Mouse (Mus musculus): ENCODE results near the gene Sae1. TPM values are rescaled to one million over a fixed set of nuclear protein-coding genes. Genes with fewer than 3 reads are reported as not detected.

The Sae1 gene
- polyA plus RNA-seq, 1 experiment from 2014 or later = 232 TPM

DNA sequence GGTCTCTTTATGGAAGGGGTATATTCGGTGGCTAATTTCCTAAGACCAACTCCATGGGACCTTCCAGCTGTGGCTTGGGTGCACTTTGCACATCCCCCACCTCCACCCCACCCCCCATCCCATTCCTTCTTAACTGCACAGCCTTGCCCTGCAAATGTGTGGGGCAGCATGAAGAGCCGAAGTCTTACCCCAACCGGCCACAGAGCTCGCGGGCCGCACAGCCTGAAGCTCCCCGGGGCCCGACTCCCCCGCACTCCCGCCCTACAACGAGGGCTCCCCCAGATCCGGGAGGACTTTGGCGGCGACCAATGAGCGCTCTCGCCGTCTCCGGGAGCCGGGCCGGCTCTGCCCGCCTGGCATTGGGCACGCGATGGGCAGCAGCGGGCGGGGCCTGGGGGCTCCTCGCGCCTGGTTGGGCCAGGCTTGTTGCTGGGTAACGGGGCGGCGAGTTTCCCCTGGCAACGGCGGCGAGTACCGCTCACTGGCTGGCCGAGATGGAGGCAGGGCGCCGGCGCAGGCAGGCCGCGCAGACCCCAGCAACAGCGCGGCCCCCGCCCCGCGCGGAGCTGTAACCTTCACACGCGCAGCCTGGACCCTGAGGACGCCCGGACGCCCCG, 88.1 kb downstream of the Sae1 start:
- H3K36me3 ChIP-seq (ENCODE audit: control insufficient read depth, insufficient read depth, low read length) = no peaks in the 10 kb centered on the region
- peak overlapping the region; percentile 44 for H3K4me3 ChIP-seq (ENCODE audit: low read depth, low read length)
- H3K27ac ChIP-seq (replicated peaks; ENCODE audit: low read depth, low read length) = peak overlapping the region; percentile 55
- H3K4me2 ChIP-seq (ENCODE audit: low read depth, low read length) = peak overlapping the region; percentile 83
- H3K9ac ChIP-seq (ENCODE audit: low read depth, low read length) = peak overlapping the region; percentile 63
- no peaks in the 10 kb centered on the region for H3K9me3 ChIP-seq (ENCODE audit: control insufficient read depth, low read length)
- 0 out of 2 replicates have a peak, but pooled peaks cover 13% of the 10 kb centered on the region for H3K4me1 ChIP-seq (ENCODE audit: control insufficient read depth, insufficient read depth, low read length)
- H3K27me3 ChIP-seq (replicated peaks; ENCODE audit: control insufficient read depth, insufficient read depth, low read length) = no peaks in the 10 kb centered on the region
- ATAC-seq (ENCODE audit: low read depth) (peak; percentile 86), DNase-seq (ENCODE audit: low spot score) (peak; percentile 93)
- WGBS = under 1% methylated on average over 31 of the region's 52 CpGs

DNA sequence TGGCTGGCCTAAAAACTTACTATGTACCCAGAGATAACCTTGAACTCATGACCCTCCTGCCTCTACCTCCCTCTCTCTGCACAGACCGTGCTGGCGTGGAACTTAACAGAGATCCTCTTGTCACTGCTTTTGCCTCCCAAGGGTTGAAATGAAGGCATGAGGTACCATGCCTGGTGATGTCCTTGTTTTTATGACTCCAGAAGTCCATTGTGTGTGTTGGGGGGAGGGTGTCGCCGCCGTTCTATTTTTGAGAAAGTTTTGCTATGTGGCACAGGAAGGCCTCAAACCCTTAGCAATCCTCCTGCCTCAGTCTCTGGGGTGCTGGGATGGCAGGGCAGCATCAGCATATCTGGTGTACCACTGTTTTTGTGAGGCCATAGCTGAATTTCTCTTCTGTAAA, 88.7 kb downstream of the Sae1 start:
- no peak for DNase-seq (ENCODE audit: low spot score)
- Histone ChIP-seq H3K9ac (ENCODE audit: low read depth, low read length) (no peak overlapping the region), H3K9me3 (ENCODE audit: control insufficient read depth, low read length) (no peaks in the 10 kb centered on the region), H3K36me3 (ENCODE audit: control insufficient read depth, insufficient read depth, low read length) (no peaks in the 10 kb centered on the region), H3K4me1 (ENCODE audit: control insufficient read depth, insufficient read depth, low read length) (0 out of 2 replicates have a peak, but pooled peaks cover 13% of the 10 kb centered on the region), H3K27me3 (replicated peaks; ENCODE audit: control insufficient read depth, insufficient read depth, low read length) (no peaks in the 10 kb centered on the region), H3K4me2 (ENCODE audit: low read depth, low read length) (peak overlapping the region; percentile 83), H3K27ac (replicated peaks; ENCODE audit: low read depth, low read length) (0 out of 2 replicates have a peak overlapping the region, but pooled peaks have one; percentile 18), H3K4me3 (ENCODE audit: low read depth, low read length) (peak overlapping the region; percentile 44)
- ATAC-seq (ENCODE audit: low read depth) = no peak
- WGBS = 83% methylated on average over 5 of the region's 5 CpGs

DNA sequence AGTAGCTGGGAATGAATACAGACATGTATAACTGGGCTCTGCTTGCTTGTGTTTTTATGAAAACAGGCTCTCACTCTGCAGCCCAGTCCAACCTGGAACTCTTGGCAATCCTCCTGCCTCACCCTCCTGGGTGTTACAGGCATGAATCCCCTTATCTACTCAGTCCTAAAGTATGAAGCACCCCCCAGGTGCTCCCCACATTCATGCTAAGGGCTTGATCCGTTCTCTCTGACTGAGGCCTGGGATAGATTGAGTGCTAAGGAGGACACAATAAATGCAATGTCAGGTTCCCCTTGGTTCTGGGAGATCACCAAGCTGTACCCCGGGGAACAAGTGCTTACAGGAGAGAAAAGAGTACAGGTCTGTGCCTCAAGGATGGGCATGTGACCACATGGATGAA, 90.0 kb downstream of the Sae1 start:
- H3K9me3 ChIP-seq (ENCODE audit: control insufficient read depth, low read length) = no peaks in the 10 kb centered on the region
- no peak overlapping the region for H3K9ac ChIP-seq (ENCODE audit: low read depth, low read length)
- WGBS = 62% methylated on average over 2 of the region's 2 CpGs
- H3K36me3 ChIP-seq (ENCODE audit: control insufficient read depth, insufficient read depth, low read length) = no peaks in the 10 kb centered on the region
- DNase-seq (ENCODE audit: low spot score) (no peak), ATAC-seq (ENCODE audit: low read depth) (no peak)
- H3K27me3 ChIP-seq (replicated peaks; ENCODE audit: control insufficient read depth, insufficient read depth, low read length) = no peaks in the 10 kb centered on the region
- H3K27ac ChIP-seq (replicated peaks; ENCODE audit: low read depth, low read length) = peak overlapping the region; percentile 73; the same call in 1 of the 2 replicates
- no peak overlapping the region for H3K4me3 ChIP-seq (ENCODE audit: low read depth, low read length)
- 0 out of 2 replicates have a peak, but pooled peaks cover 13% of the 10 kb centered on the region for H3K4me1 ChIP-seq (ENCODE audit: control insufficient read depth, insufficient read depth, low read length)
- H3K4me2 ChIP-seq (ENCODE audit: low read depth, low read length) = no peak overlapping the region

DNA sequence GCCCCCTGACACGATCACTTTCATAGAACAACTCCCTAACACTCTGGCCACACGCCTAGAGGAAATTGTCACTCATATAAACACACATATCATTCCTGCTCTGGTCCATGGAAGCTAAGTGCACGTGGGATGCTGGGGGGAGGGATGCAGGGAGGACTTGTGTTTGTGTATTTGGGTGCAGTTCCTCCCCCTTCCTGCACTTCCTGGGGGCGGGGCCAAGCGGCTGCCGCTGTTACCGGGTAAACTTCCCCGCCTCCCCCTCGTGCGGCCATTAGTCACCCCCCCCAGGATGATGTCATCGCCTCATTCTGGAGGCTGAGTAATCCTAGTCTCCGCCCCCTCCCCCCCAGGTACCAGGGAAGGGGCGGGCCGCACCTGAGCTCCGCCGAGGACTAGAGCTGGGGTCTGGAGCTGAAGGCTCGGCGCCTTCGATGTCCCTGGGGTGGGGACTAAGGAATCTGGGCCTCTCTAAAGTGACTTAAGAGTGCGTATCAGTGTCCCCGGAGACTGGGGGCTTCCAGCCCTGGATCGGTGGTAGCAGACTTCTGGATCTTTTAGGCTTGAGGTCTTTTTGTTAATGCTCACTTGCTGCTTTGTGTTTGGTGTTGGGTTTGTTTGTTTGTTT, 90.7 kb downstream of the Sae1 start:
- ATAC-seq (ENCODE audit: low read depth) = peak; percentile 5; the same call in 1 of the 2 replicates

DNA sequence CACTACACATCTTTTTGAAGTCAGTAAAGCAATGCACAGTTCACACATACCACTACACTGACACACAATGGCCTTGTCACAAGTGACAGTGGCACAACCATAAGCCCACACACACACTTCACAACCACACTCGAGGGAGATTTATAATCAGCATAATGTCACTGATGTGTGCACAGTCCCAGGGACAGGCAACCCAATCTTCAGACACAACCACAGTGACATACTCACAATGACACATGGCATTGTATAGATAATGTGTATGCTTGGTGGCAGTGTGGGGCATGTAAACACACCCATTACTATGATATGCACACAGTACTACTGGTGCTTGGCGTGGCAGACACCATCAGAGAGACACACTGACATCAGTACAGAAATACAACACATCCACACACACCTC, 91.5 kb downstream of the Sae1 start:
- Histone ChIP-seq H3K4me1 (ENCODE audit: control insufficient read depth, insufficient read depth, low read length) (0 out of 2 replicates have a peak, but pooled peaks cover 13% of the 10 kb centered on the region), H3K36me3 (ENCODE audit: control insufficient read depth, insufficient read depth, low read length) (no peaks in the 10 kb centered on the region), H3K4me3 (ENCODE audit: low read depth, low read length) (no peak overlapping the region), H3K4me2 (ENCODE audit: low read depth, low read length) (peak overlapping the region; percentile 85), H3K27me3 (replicated peaks; ENCODE audit: control insufficient read depth, insufficient read depth, low read length) (no peaks in the 10 kb centered on the region), H3K9me3 (ENCODE audit: control insufficient read depth, low read length) (no peaks in the 10 kb centered on the region), H3K9ac (ENCODE audit: low read depth, low read length) (no peak overlapping the region), H3K27ac (replicated peaks; ENCODE audit: low read depth, low read length) (no peak overlapping the region; the same call in 1 of the 2 replicates)
- DNase-seq (ENCODE audit: low spot score) (no peak), ATAC-seq (ENCODE audit: low read depth) (no peak)
- 39% methylated on average over 2 of the region's 2 CpGs for WGBS

More for the DNA sequence above, 90.7 kb downstream of the Sae1 start:
- WGBS = 2% methylated on average over 18 of the region's 22 CpGs
- Histone ChIP-seq H3K9ac (ENCODE audit: low read depth, low read length) (peak overlapping the region; percentile 59), H3K9me3 (ENCODE audit: control insufficient read depth, low read length) (no peaks in the 10 kb centered on the region), H3K4me1 (ENCODE audit: control insufficient read depth, insufficient read depth, low read length) (0 out of 2 replicates have a peak, but pooled peaks cover 13% of the 10 kb centered on the region), H3K27ac (replicated peaks; ENCODE audit: low read depth, low read length) (peak overlapping the region; percentile 73), H3K4me3 (ENCODE audit: low read depth, low read length) (peak overlapping the region; percentile 30), H3K4me2 (ENCODE audit: low read depth, low read length) (peak overlapping the region; percentile 59), H3K27me3 (replicated peaks; ENCODE audit: control insufficient read depth, insufficient read depth, low read length) (no peaks in the 10 kb centered on the region), H3K36me3 (ENCODE audit: control insufficient read depth, insufficient read depth, low read length) (no peaks in the 10 kb centered on the region)
- DNase-seq (ENCODE audit: low spot score) = peak; percentile 91

DNA sequence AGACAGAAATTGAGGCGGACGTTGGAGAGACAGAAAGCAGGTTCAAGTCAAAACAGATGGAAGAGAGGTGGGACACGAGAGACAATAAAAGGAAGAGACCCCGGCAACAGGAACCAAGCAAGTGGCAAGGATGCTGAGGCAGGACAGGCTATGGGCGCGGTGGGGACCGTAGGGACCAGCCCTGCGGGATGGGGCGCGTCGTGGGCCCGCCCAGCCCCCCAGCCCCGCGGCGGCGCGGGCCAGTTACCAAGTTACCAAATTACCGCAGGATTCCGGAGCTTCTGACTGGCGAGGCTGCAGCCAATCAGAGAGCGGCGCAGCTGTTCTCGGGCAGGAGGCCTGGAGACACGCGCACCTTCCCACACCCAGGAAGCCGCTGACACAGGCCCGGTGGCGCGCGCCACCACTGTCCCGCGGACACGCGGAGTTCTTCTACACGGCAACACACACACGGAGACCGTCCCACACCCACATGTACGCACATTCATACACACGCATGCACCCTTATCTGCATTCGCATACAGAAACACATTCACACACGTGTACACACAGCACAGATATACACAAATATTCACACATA, 92.2 kb downstream of the Sae1 start:
- 0 out of 2 replicates have a peak, but pooled peaks cover 13% of the 10 kb centered on the region for H3K4me1 ChIP-seq (ENCODE audit: control insufficient read depth, insufficient read depth, low read length)
- peak overlapping the region; percentile 57 for H3K9ac ChIP-seq (ENCODE audit: low read depth, low read length)
- ATAC-seq (ENCODE audit: low read depth) (peak; percentile 58), DNase-seq (ENCODE audit: low spot score) (peak; percentile 91)
- H3K9me3 ChIP-seq (ENCODE audit: control insufficient read depth, low read length) = no peaks in the 10 kb centered on the region
- 1% methylated on average over 28 of the region's 41 CpGs for WGBS
- H3K36me3 ChIP-seq (ENCODE audit: control insufficient read depth, insufficient read depth, low read length) = no peaks in the 10 kb centered on the region
- peak overlapping the region; percentile 93 for H3K27ac ChIP-seq (replicated peaks; ENCODE audit: low read depth, low read length)
- no peaks in the 10 kb centered on the region for H3K27me3 ChIP-seq (replicated peaks; ENCODE audit: control insufficient read depth, insufficient read depth, low read length)
- H3K4me2 ChIP-seq (ENCODE audit: low read depth, low read length) = peak overlapping the region; percentile 85
- H3K4me3 ChIP-seq (ENCODE audit: low read depth, low read length) = peak overlapping the region; percentile 49

DNA sequence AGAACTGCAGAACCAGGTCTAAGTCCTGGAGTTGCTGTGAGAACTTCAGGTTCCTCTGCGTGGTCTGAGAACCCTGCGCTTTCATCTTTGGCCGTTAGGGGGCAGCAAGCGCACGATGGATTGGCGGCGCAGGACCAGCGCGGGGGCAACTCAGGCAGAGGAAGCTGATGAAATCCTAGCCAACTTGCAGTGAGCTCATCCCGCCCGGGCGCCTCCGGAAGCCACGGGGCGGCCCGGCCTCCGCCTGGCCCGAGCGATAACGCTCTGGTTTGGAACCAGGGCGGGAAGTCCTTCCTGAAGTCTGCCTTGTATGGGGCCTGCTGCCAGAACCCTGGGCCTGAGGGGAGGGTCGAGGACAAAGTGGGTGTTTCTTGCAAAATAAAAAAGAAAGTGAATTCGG, 92.8 kb downstream of the Sae1 start:
- peak; percentile 95 for DNase-seq (ENCODE audit: low spot score)
- Histone ChIP-seq H3K4me1 (ENCODE audit: control insufficient read depth, insufficient read depth, low read length) (0 out of 2 replicates have a peak, but pooled peaks cover 10% of the 10 kb centered on the region), H3K4me2 (ENCODE audit: low read depth, low read length) (peak overlapping the region; percentile 85), H3K27me3 (replicated peaks; ENCODE audit: control insufficient read depth, insufficient read depth, low read length) (no peaks in the 10 kb centered on the region), H3K9me3 (ENCODE audit: control insufficient read depth, low read length) (no peaks in the 10 kb centered on the region), H3K27ac (replicated peaks; ENCODE audit: low read depth, low read length) (peak overlapping the region; percentile 93), H3K9ac (ENCODE audit: low read depth, low read length) (peak overlapping the region; percentile 57), H3K36me3 (ENCODE audit: control insufficient read depth, insufficient read depth, low read length) (no peaks in the 10 kb centered on the region), H3K4me3 (ENCODE audit: low read depth, low read length) (peak overlapping the region; percentile 49)
- ATAC-seq (ENCODE audit: low read depth) = peak; percentile 89
- WGBS = under 1% methylated on average over 23 of the region's 23 CpGs

DNA sequence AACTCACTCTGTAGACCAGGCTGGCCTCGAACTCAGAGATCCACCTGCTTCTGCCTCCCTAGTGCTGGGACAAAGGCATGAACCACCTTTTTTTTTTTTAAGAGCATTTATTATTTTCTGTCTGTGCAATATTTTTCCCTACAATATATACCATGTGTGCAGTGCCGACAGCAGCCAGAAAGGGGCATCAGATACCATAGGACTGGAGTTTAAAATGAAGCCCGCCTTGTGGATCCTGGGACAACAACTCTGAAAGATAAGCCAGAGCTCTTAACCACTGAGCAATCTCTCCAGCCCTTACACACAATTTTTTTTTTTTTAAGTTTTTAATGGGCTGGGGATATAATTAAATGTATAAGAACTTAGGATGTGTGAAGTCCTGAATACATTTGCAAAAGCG, 93.3 kb downstream of the Sae1 start:
- peak overlapping the region; percentile 49; the same call in 1 of the 2 replicates for H3K4me3 ChIP-seq (ENCODE audit: low read depth, low read length)
- peak overlapping the region; percentile 26; the same call in 1 of the 2 replicates for H3K9ac ChIP-seq (ENCODE audit: low read depth, low read length)
- no peaks in the 10 kb centered on the region for H3K9me3 ChIP-seq (ENCODE audit: control insufficient read depth, low read length)
- WGBS = 26% methylated on average over 4 of the region's 4 CpGs
- H3K27ac ChIP-seq (replicated peaks; ENCODE audit: low read depth, low read length) = peak overlapping the region; percentile 93; the same call in 1 of the 2 replicates
- H3K4me2 ChIP-seq (ENCODE audit: low read depth, low read length) = peak overlapping the region; percentile 85
- H3K36me3 ChIP-seq (ENCODE audit: control insufficient read depth, insufficient read depth, low read length) = no peaks in the 10 kb centered on the region
- no peak; the same call in 1 of the 2 replicates for ATAC-seq (ENCODE audit: low read depth)
- DNase-seq (ENCODE audit: low spot score) = peak; percentile 68
- no peaks in the 10 kb centered on the region for H3K27me3 ChIP-seq (replicated peaks; ENCODE audit: control insufficient read depth, insufficient read depth, low read length)
- H3K4me1 ChIP-seq (ENCODE audit: control insufficient read depth, insufficient read depth, low read length) = 0 out of 2 replicates have a peak, but pooled peaks cover 10% of the 10 kb centered on the region

Measured in embryonic facial prominence, embryonic 14.5 days (tissue).